Mouse (Mus musculus): ENCODE measurements around the gene Gif.

Gif gene

GRCm38 (mm10) chr19:11747298-11747697 is at the start of gene Gif:
Gene Gif, plus strand, starts transcription at chr19:11747554.
- no peak for DNase-seq

- no peak for DNase-seq
These were observed 49.0 kb upstream of the Gif start for GRCm38 (mm10) chr19:11698342-11698741.

GRCm38 (mm10) chr19:11712451-11712850 is 34.9 kb upstream of the Gif start:
- DNase-seq, result no peak

GRCm38 (mm10) chr19:11720071-11720470 is 27.3 kb upstream of the Gif start:
- no peak for DNase-seq

- no peak for DNase-seq
These were observed 23.5 kb upstream of the Gif start for GRCm38 (mm10) chr19:11723870-11724269.

GRCm38 (mm10) chr19:11724275-11724674 is 23.1 kb upstream of the Gif start:
- DNase-seq, result no peak

- no peak for DNase-seq
These were observed 21.4 kb upstream of the Gif start for GRCm38 (mm10) chr19:11725915-11726314.

- no peak for DNase-seq
These were observed 20.1 kb upstream of the Gif start for GRCm38 (mm10) chr19:11727304-11727703.

GRCm38 (mm10) chr19:11730278-11730677 is 17.1 kb upstream of the Gif start:
- DNase-seq, result no peak

GRCm38 (mm10) chr19:11736455-11736854 is 10.9 kb upstream of the Gif start:
- DNase-seq, result no peak

GRCm38 (mm10) chr19:11745680-11746079 is 1.7 kb upstream of the Gif start:
- DNase-seq, result no peak

GRCm38 (mm10) chr19:11765059-11765458 is 17.7 kb downstream of the Gif start:
- DNase-seq, result no peak

GRCm38 (mm10) chr19:11766413-11766812 is 19.1 kb downstream of the Gif start:
- DNase-seq, result no peak

- DNase-seq, result peak; percentile 24 to 35
These were observed 20.8 kb downstream of the Gif start for GRCm38 (mm10) chr19:11768163-11768562.

GRCm38 (mm10) chr19:11769257-11769920 is 22.0 kb downstream of the Gif start:
- no peak for DNase-seq

GRCm38 (mm10) chr19:11770205-11770892 is 23.0 kb downstream of the Gif start, which contains the start of gene Mrpl16:
Gene Mrpl16, plus strand, starts transcription at chr19:11770391.
- DNase-seq, result peak; percentile 86 to 91

- DNase-seq, result peak; percentile 80 to 82
These were observed 30.0 kb downstream of the Gif start for GRCm38 (mm10) chr19:11777191-11777865.

GRCm38 (mm10) chr19:11785409-11786154 is 38.2 kb downstream of the Gif start:
- no peak for DNase-seq

- no peak for DNase-seq
These were observed 40.5 kb downstream of the Gif start for GRCm38 (mm10) chr19:11787826-11788225.

GRCm38 (mm10) chr19:11788876-11789275 is 41.5 kb downstream of the Gif start:
- DNase-seq, result peak; percentile 14 to 21

GRCm38 (mm10) chr19:11791825-11792224 is 44.5 kb downstream of the Gif start:
- no peak for DNase-seq

- no peak for DNase-seq
These were observed 46.5 kb downstream of the Gif start for GRCm38 (mm10) chr19:11793741-11794359.

GRCm38 (mm10) chr19:11794447-11794846 is 47.1 kb downstream of the Gif start:
- DNase-seq, result no peak

Data from kidney, postnatal 4 days (tissue).